Mouse (Mus musculus) C2C12 (cell line): ENCODE data around the gene Frmd4b.

Experiments
- CEBPB ChIP-seq: IDR thresholded peaks from one replicate; pipeline ENCODE4 v1.6.1; 2011; ENCODE audit warnings: low read depth, mild to moderate bottlenecking, control low read depth, moderate library complexity
- CTCF ChIP-seq: IDR thresholded peaks from one replicate; pipeline ENCODE4 v1.5.1; 2011; ENCODE audit not compliant: control insufficient read depth, insufficient read depth, insufficient read length
- MAX ChIP-seq: IDR thresholded peaks from one replicate; pipeline ENCODE4 v1.6.1; 2011; ENCODE audit warnings: mild to moderate bottlenecking, control low read depth
- USF1 ChIP-seq: IDR thresholded peaks from one replicate; pipeline ENCODE4 v1.6.1; 2011; ENCODE audit warnings: low read depth, mild to moderate bottlenecking, control low read depth, moderate library complexity

GRCm38 (mm10) chr6:97300659-97301058, 316.7 kb downstream of the Frmd4b start:
- no peak for TF ChIP-seq CTCF
- TF ChIP-seq USF1: no peak
- TF ChIP-seq MAX: no peak
- TF ChIP-seq CEBPB: no peak
